Mouse (Mus musculus): ENCODE measurements at regions not wholly inside any gene's neighbourhood (a gene's known extent, or its start where the extent isn't known, plus 50 kb on each side); places are given as distances from the start of the nearest gene placed in this dataset.

GRCm38 (mm10) chr10:7298377-7298776 lies 86.3 kb upstream of the Cnksr3 start:
- TF ChIP-seq CTCF (IDR thresholded peaks at IDR 0.05; ENCODE audit: control insufficient read depth, insufficient read depth, insufficient read length), result no peak
- no peak for TF ChIP-seq MYOG (IDR thresholded peaks at IDR 0.05; ENCODE audit: control insufficient read depth, extremely low read depth, insufficient read length)
- no peak for TF ChIP-seq MAX (IDR thresholded peaks at IDR 0.05)
- TF ChIP-seq FOSL1 (IDR thresholded peaks at IDR 0.05; ENCODE audit: insufficient read depth, low read length, poor library complexity, severe bottlenecking), result no peak
- no peak for TF ChIP-seq CEBPB (IDR thresholded peaks at IDR 0.05; ENCODE audit: low read depth)
- TF ChIP-seq MYOD1 (IDR thresholded peaks at IDR 0.05; ENCODE audit: control insufficient read depth, insufficient read length, low read depth), result no peak
